Mouse (Mus musculus): Measurements from ENCODE around the gene Gse1.

DNA sequence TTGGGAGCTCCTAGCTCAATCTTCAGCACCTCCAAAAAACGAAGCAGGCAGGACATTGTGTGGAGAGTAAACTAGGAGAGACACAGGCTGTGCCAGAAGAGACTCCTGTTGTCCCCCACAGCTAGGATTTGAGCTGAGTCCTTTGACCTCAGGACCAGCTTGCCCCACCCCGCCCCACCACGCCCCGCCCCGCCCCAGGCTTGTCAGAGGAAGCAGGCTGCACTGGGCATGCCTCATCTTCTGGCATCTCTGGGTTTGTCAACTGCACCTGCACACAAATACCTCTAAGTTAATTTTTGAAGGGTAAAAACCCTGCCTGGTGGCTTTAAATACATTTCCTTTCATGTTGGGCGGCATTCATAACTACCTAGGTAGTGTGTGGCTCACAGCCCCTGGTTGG is 26.9 kb upstream of the Gse1 start:
- TF ChIP-seq CTCF (IDR thresholded peaks at IDR 0.05 in 2 of 3, conservative IDR thresholded peaks at IDR 0.05 in 1 of 3; ENCODE audit: control insufficient read depth in 1 of 3, insufficient read depth in 1 of 3, low read depth in 2 of 3, low read length in 3 of 3, poor library complexity in 1 of 3, severe bottlenecking in 1 of 3) (no peak), POLR2A (IDR thresholded peaks at IDR 0.05; ENCODE audit: control insufficient read depth in 1 of 2, insufficient read depth in 1 of 2, low read depth in 1 of 2, low read length in 2 of 2, poor library complexity in 1 of 2) (no peak), USF1 (IDR thresholded peaks at IDR 0.05; ENCODE audit: low read depth, low read length) (no peak), MAX (IDR thresholded peaks at IDR 0.05; ENCODE audit: low read length) (no peak), KAT2A (conservative IDR thresholded peaks at IDR 0.05; ENCODE audit: low read depth, low read length) (no peak)

All from MEL (cell line).